Mouse (Mus musculus) heart, embryonic 11.5 days (tissue): Measurements from ENCODE around the gene Gstt2. TPM values are rescaled to one million over a fixed set of nuclear protein-coding genes. Genes with fewer than 3 reads are reported as not detected.
"Not testable (repeated sequence)": the region's sequence is repeated elsewhere in the genome, so short reads cannot be mapped to it uniquely, and the experiment has no call there.

Source experiments
- ATAC-seq: fragments of 200-750 bp; cut with Nextera tagmentation; replicated peaks from 2 replicates; pipeline ENCODE4 v1.8.0; 2017; ENCODE audit warnings: moderate library complexity; ENCODE audit not compliant: insufficient number of reproducible peaks, low FRiP score, low TSS enrichment
- H3K27ac ChIP-seq: fragments of 300-500 bp; sonication (generic); 2 replicates; pipeline ENCODE4 v1.5.1; 2014; ENCODE audit warnings: mild to moderate bottlenecking, low read depth, low read length
- H3K27me3 ChIP-seq: fragments of 300-500 bp; sonication (generic); 2 replicates; pipeline ENCODE4 v1.6.1; 2014; ENCODE audit warnings: mild to moderate bottlenecking, low read length, mixed read lengths; ENCODE audit not compliant: control insufficient read depth, insufficient read depth
- H3K36me3 ChIP-seq: fragments of 300-500 bp; sonication (generic); 2 replicates; pipeline ENCODE4 v1.6.1; 2014; ENCODE audit warnings: mild to moderate bottlenecking, low read length, moderate library complexity, mixed read lengths; ENCODE audit not compliant: control insufficient read depth, insufficient read depth
- H3K4me1 ChIP-seq: fragments of 300-500 bp; sonication (generic); 2 replicates; pipeline ENCODE4 v1.6.1; 2014; ENCODE audit warnings: low read length; ENCODE audit not compliant: control insufficient read depth, insufficient read depth
- H3K4me2 ChIP-seq: fragments of 300-500 bp; sonication (generic); 2 replicates; pipeline ENCODE4 v1.6.1; 2014; ENCODE audit warnings: mild to moderate bottlenecking, moderate library complexity
- H3K4me3 ChIP-seq: fragments of 300-500 bp; sonication (generic); 2 replicates; pipeline ENCODE4 v1.5.1; 2014; ENCODE audit warnings: low read depth, low read length
- H3K9ac ChIP-seq: fragments of 300-500 bp; sonication (generic); 2 replicates; pipeline ENCODE4 v1.6.1; 2014; ENCODE audit warnings: mild to moderate bottlenecking, low read depth, low read length, moderate library complexity
- H3K9me3 ChIP-seq: fragments of 300-500 bp; sonication (generic); replicated peaks from 2 replicates; pipeline ENCODE4 v1.6.1; 2016; ENCODE audit warnings: low read length; ENCODE audit not compliant: control insufficient read depth
- WGBS: fragments of 180-500 bp; shearing (Covaris S2); extraction: QIAGEN DNeasy Blood & Tissue Kit; methylation state at CpG from one replicate; pipeline ENCODE4 v1.1.7; 2014; ENCODE audit not compliant: insufficient replicate concordance; 5-methylcytosine and 5-hydroxymethylcytosine counted together
- polyA plus RNA-seq: library from polyadenylated mRNA; unstranded; fragments of >200 nt; fragmentation: Nextera tagmentation; extraction: Ambion mirVana; gene quantifications from 2 replicates; pipeline ENCODE4 v1.2.1, GENCODE M21; 2014

Gstt2 gene
- polyA plus RNA-seq, 1 experiment from 2014 or later, result 8.7 TPM

DNA sequence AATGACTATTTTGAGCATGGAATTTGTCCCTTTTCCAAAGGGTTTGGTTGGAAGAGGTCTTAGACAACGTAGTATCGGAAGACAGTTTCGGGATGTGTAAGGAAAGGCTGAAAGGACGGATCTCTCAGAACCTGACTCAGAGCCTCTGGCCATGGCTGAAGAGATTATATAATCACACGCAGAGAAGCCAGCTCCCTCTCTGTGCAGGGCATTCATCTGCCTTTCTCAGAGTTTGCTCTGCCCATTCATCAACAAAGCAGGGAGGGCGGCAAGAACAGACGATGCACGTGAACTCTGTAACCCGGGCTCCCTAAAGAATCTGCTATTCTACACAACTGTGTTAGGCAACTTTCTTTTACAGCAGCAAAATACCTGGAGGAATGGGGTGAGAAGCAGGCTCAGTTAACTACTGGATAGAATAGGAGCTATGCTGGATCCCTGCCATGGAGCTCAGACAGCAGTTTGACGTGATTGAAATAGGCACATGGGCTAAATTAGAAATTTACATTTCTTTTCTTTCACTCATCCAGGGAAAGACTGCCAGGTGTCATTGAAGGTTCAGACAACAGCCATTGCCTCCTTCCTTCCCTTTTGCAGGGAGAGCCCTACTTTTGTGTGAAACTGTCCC is 36.4 kb upstream of the Gstt2 start:
- no peaks in the 10 kb centered on the region for H3K36me3 ChIP-seq
- peak overlapping the region; percentile 27; the same call in 1 of the 2 replicates for H3K4me3 ChIP-seq
- no peaks in the 10 kb centered on the region for H3K27me3 ChIP-seq
- peaks cover 12% of the 10 kb centered on the region for H3K4me1 ChIP-seq
- peak overlapping the region; percentile 79 for H3K4me2 ChIP-seq
- 39% methylated on average over 10 of the region's 10 CpGs for WGBS
- H3K27ac ChIP-seq, result peak overlapping the region; percentile 42; the same call in 1 of the 2 replicates
- H3K9me3 ChIP-seq, result no peaks in the 10 kb centered on the region
- ATAC-seq, result no peak
- peak overlapping the region; percentile 71 for H3K9ac ChIP-seq

DNA sequence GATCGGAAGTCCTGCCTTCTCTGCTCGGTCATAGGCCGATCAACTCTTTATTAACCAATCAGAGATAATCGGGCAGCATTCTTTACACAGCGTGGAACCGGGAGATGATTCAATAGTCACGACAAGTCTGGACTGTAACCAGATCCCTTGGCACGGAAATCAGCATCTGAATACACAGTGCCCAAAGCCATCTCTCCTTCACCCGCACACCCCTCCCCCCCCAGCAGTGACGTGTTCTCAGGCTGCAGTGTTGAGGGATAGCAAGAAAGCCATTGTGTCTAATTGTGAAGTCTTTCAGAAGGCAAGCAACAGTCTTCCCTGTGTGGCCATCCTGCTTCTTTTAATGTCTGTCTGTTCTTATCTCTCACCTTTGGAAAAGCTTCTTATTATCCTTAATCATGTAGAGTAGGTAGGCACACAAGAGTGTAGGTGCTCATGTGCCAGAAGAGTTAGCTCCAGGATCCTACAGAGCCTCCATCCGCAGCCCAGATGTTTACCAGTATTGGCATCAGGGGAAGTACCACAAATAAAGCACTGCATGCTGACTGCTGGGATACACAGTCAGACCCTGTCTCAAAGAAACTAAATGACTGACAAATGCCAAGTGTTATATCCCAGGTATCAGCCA is 35.8 kb upstream of the Gstt2 start:
- ATAC-seq, result peak; percentile 86
- Histone ChIP-seq H3K9me3 (no peaks in the 10 kb centered on the region), H3K4me1 (peaks cover 12% of the 10 kb centered on the region), H3K27ac (peak overlapping the region; percentile 42; the same call in 1 of the 2 replicates), H3K4me2 (peak overlapping the region; percentile 79), H3K27me3 (no peaks in the 10 kb centered on the region), H3K4me3 (peak overlapping the region; percentile 27), H3K36me3 (no peaks in the 10 kb centered on the region), H3K9ac (peak overlapping the region; percentile 71)
- WGBS, result 3% methylated on average over 11 of the region's 11 CpGs

DNA sequence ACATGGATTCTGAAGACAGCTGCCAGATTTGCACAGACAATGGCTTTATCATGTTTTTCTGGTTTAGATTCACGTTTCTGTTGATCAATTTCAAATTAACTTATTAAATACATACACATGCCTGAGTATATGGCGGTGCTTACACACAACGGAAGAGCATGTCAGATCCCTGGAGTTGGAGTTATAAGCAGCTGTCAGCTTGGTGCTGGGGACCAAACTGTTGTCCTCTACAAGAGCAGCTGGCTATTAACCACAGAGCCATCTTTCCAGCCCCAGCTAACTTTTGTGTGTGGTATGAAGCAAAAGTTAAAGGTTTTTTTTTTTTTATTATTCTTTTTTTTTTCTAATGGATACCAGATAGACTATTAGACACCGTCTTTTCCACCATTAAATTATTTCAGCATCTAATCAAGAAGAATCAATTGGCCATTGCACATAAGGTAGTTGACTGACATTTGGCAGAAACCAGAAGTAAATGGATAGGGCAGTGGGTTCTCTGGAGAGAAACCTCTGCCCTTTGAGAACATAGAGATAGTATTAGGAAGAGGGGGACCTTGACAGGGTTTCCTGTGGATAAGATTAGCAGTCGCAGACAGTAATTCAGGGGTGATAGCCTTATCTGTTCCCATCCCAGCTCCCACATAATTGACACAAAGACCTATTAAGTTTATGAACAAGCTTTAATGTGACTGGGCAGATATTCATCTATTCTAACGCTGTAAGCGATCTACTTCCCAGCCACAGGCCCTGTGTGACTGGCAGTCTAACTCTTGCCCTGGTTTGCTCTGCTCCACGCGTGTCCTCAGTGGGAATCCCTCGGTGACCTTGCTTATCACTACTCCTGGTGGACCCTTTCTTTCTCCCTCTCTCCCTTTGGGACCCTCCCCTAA is 35.0 kb upstream of the Gstt2 start:
- no peak for ATAC-seq
- Histone ChIP-seq H3K9me3 (no peaks in the 10 kb centered on the region), H3K4me1 (peaks cover 12% of the 10 kb centered on the region), H3K4me2 (peak overlapping the region; percentile 79), H3K27me3 (no peaks in the 10 kb centered on the region), H3K9ac (peak overlapping the region; percentile 71), H3K27ac (peak overlapping the region; percentile 23), H3K4me3 (peak overlapping the region; percentile 27), H3K36me3 (no peaks in the 10 kb centered on the region)
- 32% methylated on average over 10 of the region's 10 CpGs for WGBS

DNA sequence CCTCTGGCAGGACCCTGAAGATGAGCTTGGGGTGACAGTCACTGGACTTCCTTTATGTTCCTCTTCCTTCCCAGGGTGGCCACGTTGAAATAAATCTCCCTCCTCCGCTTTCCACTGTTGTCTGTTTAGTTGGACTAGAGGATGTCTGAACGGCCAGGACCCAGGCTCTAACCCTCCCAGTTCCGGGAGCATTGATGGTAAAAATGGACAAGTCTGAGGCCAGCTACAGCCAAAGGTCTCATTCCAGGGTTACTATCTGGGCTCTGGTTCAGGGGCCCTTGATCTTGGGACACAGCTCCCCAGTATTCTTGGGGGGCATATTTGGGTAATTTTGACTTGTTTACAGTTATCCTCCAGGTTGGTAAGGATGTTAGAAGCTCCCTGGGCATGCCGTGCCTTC is 24.4 kb upstream of the Gstt2 start:
- Histone ChIP-seq H3K36me3 (peaks cover 7% of the 10 kb centered on the region), H3K4me2 (no peak overlapping the region), H3K9ac (no peak overlapping the region), H3K9me3 (no peaks in the 10 kb centered on the region), H3K4me3 (no peak overlapping the region), H3K27me3 (no peaks in the 10 kb centered on the region), H3K4me1 (peaks cover 26% of the 10 kb centered on the region), H3K27ac (no peak overlapping the region)
- 75% methylated on average over 5 of the region's 5 CpGs for WGBS
- ATAC-seq, result no peak

DNA sequence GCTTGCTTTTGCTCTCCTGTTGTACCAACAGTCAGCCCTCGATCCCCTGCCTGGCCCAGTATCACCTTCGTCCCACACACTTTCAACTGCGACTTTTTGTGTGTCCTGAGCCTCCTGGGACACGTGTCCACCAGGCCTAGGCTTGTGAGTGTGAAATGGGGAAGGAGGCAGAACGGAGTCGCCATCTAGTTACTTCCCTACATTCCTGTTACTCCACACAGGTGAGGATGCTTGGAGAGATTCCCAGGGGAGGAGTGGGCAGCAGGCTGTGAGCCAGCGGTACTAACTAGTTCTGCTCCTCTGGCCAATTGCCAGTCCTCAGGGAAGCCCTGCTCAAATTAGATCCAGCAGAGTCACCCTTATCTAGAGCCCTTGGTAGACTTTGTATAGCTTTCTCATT is 23.5 kb upstream of the Gstt2 start:
- peak overlapping the region; percentile 88 for H3K4me2 ChIP-seq
- H3K27ac ChIP-seq, result peak overlapping the region; percentile 96
- no peak overlapping the region for H3K9ac ChIP-seq
- WGBS, result 26% methylated on average over 7 of the region's 7 CpGs
- ATAC-seq, result 0 out of 2 replicates have a peak, but pooled peaks have one; percentile 16
- no peaks in the 10 kb centered on the region for H3K9me3 ChIP-seq
- peaks cover 26% of the 10 kb centered on the region for H3K4me1 ChIP-seq
- no peaks in the 10 kb centered on the region for H3K27me3 ChIP-seq
- H3K36me3 ChIP-seq, result peaks cover 7% of the 10 kb centered on the region
- no peak overlapping the region; the same call in 1 of the 2 replicates for H3K4me3 ChIP-seq

DNA sequence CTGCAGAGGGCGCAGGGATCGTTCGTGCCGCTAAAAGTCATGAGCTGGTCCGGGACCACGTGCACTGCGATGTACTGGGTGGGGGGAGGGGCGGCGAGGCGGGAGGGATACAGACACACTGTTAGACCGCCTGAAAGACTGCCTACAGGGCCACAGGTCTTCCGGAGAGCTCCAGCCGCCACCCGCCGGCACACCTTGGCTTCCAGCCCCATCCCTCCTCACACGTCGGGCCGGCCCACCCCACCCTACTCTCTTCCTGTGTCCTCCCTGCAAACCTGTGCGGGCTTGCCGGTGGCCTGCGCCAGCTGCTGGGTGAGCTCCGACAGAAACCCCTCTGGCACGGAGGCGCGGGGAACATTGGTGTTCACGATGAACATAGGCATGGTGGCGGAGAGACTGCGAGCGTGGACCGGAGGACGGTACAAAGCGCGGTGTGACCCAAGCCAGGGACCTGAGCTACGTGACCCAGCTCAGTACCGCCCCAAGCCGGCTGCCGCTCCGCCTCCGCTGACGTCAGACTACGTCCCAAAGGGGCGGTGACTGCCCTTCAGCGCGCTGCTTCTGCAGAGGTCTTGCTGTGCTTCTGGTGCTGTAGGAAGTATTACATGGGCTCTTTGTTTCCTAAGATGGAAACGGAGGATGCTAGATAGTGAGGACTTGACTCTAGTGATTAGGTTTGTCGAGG is 22.7 kb upstream of the Gstt2 start, which contains the start of gene Mif:
Gene Mif (minus strand): TSS at position 455 of the 685 bp plus-strand sequence.
- peak; percentile 93 for ATAC-seq

DNA sequence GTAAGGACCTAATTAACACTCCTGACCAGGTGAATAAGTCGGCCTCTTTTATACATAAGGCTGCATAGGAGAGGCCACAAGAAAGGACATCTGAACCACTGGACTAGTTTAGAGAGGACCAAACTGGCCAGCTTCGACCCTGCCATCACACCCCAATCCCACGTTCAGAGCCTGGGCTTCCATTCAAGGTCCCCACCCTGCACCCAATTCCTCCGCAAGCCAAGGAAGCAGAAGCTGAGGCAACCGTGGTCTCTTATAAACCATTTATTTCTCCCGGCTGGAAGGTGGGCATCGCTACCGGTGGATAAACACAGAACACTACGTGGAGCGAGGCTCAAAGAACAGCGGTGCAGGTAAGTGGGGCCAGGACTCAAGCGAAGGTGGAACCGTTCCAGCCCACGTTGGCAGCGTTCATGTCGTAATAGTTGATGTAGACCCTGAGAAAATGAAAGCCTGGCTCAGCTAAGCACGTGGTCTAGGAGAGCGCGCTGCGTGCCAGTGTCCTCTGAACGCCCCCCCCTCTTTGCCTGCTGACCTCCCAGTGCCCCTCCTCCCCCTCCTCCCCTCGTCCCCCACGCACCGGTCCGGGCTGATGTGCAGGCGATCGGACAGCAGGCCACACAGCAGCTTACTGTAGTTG is 22.0 kb upstream of the Gstt2 start:
- H3K4me2 ChIP-seq, result peak overlapping the region; percentile 88
- no peaks in the 10 kb centered on the region for H3K27me3 ChIP-seq
- peaks cover 26% of the 10 kb centered on the region for H3K4me1 ChIP-seq
- peak overlapping the region; percentile 94 for H3K9ac ChIP-seq
- H3K36me3 ChIP-seq, result peaks cover 7% of the 10 kb centered on the region
- H3K9me3 ChIP-seq, result no peaks in the 10 kb centered on the region
- ATAC-seq, result peak; percentile 65
- H3K4me3 ChIP-seq, result peak overlapping the region; percentile 74
- WGBS, result 2% methylated on average over 26 of the region's 27 CpGs
- peak overlapping the region; percentile 96; the same call in 1 of the 2 replicates for H3K27ac ChIP-seq

More for the DNA sequence above, 22.7 kb upstream of the Gstt2 start, which contains the start of gene Mif:
- Histone ChIP-seq H3K4me1 (peaks cover 26% of the 10 kb centered on the region), H3K4me3 (peak within 1 kb of the TSS; percentile 74), H3K9ac (peak within 1 kb of the TSS; percentile 94), H3K4me2 (peak within 1 kb of the TSS; percentile 88), H3K27ac (peak within 1 kb of the TSS; percentile 96)
- not testable (repeated sequence) for H3K27me3 ChIP-seq, H3K36me3 ChIP-seq, H3K9me3 ChIP-seq
- under 1% methylated on average over 38 of the region's 46 CpGs for WGBS
